ENCODE assay signal across 33 mouse cellular contexts in the genomic region with DNA sequence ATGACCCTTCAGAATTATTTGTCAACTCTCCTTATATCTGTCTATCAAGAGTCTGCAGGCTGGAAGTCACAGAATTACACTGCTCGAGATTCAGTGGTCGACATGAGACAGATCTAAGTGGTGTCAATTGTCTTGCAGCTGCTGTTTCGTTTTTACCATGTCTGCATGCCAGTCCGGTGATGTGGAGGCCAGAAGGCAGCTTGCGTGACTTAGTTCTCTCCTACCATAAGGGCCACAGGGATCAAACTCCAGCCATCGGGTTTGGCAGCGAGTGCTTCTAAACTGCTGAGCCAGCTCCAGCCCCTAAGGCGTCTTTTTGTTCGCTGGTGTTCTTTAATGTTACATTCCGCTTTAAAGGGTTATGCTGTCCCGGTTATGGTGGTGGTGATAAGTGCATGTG. TPM values are rescaled to one million over a fixed set of nuclear protein-coding genes. Genes with fewer than 3 reads are reported as not detected.
A peak's percentile ranks its signal among the peaks of the same experiment; 100 is the strongest.
DNase-seq lines count a peak whose midpoint lies in the region; ATAC-seq and TF ChIP-seq lines count a peak whose summit lies in the region.
"Had no signal": no experiment of that assay in that cellular context is flagged by ENCODE, and none has a peak within 500 bp of the region (broad histone marks: within the 10 kb centered on the region; RNA-seq: fewer than 3 reads in every experiment).

No protein-coding gene starts in this region.

- H3K27me3 ChIP-seq in embryonic facial prominence, embryonic 14.5 days (replicated peaks; ENCODE audit: control insufficient read depth, insufficient read depth, low read length), result no peaks in the 10 kb centered on the region
- peaks cover 29% of the 10 kb centered on the region for H3K27me3 ChIP-seq in embryonic facial prominence, embryonic 10.5 days (replicated peaks; ENCODE audit: low read depth, poor library complexity, severe bottlenecking)
- H3K27me3 ChIP-seq in limb, embryonic 13.5 days, result peaks cover 19% of the 10 kb centered on the region
- H3K27me3 ChIP-seq in limb, embryonic 10.5 days (ENCODE audit: low read depth, poor library complexity, severe bottlenecking), result peaks cover 90% of the 10 kb centered on the region
- no peaks in the 10 kb centered on the region for H3K27me3 ChIP-seq in forebrain, postnatal 0 days (ENCODE audit: insufficient read depth, low read length)
- H3K27me3 ChIP-seq: embryonic facial prominence, embryonic 13.5 days; midbrain, embryonic 15.5 days; stomach, embryonic 15.5 days had no signal

- H3K36me3 ChIP-seq in embryonic facial prominence, embryonic 14.5 days (ENCODE audit: control insufficient read depth, insufficient read depth, low read length), result no peaks in the 10 kb centered on the region
- no peaks in the 10 kb centered on the region for H3K36me3 ChIP-seq in embryonic facial prominence, embryonic 10.5 days (replicated peaks)
- H3K36me3 ChIP-seq in limb, embryonic 13.5 days, result no peaks in the 10 kb centered on the region
- no peaks in the 10 kb centered on the region for H3K36me3 ChIP-seq in limb, embryonic 10.5 days
- no peaks in the 10 kb centered on the region for H3K36me3 ChIP-seq in forebrain, postnatal 0 days (ENCODE audit: insufficient read depth)
- H3K36me3 ChIP-seq: embryonic facial prominence, embryonic 13.5 days; forebrain, embryonic 12.5 days; G1E; hindbrain, embryonic 13.5 days; limb, embryonic 12.5 days; liver, embryonic 12.5 days; midbrain, embryonic 15.5 days; stomach, embryonic 15.5 days had no signal

- peak; percentile 65 for ATAC-seq in embryonic facial prominence, embryonic 14.5 days (ENCODE audit: low read depth)
- peak; percentile 61; the same call in 1 of the 2 replicates for ATAC-seq in limb, embryonic 13.5 days (ENCODE audit: low FRiP score, low read depth)
- ATAC-seq in forebrain, postnatal 0 days, result no peak
- ATAC-seq: intestine, embryonic 16.5 days; liver, embryonic 12.5 days; liver, postnatal 0 days; lung, postnatal 0 days; midbrain, embryonic 15.5 days had no signal

- WGBS in embryonic facial prominence, embryonic 14.5 days, result 68% methylated on average over 11 of the region's 11 CpGs
- 81% methylated on average over 11 of the region's 11 CpGs for WGBS in embryonic facial prominence, embryonic 10.5 days
- 66% methylated on average over 11 of the region's 11 CpGs for WGBS in limb, embryonic 13.5 days
- WGBS in limb, embryonic 10.5 days, result 87% methylated on average over 11 of the region's 11 CpGs
- WGBS in forebrain, postnatal 0 days, result 85% methylated on average over 11 of the region's 11 CpGs

- no peak overlapping the region for H3K4me3 ChIP-seq in embryonic facial prominence, embryonic 14.5 days (ENCODE audit: low read depth, low read length)
- no peak overlapping the region for H3K4me3 ChIP-seq in embryonic facial prominence, embryonic 10.5 days
- H3K4me3 ChIP-seq in limb, embryonic 13.5 days, result no peak overlapping the region
- H3K4me3 ChIP-seq in limb, embryonic 10.5 days, result no peak overlapping the region
- no peak overlapping the region for H3K4me3 ChIP-seq in forebrain, postnatal 0 days (ENCODE audit: low read depth, low read length)
- H3K4me3 ChIP-seq: embryonic facial prominence, embryonic 13.5 days; forebrain, embryonic 12.5 days; hindbrain, embryonic 13.5 days; limb, embryonic 12.5 days; liver, embryonic 12.5 days; midbrain, embryonic 15.5 days; stomach, embryonic 15.5 days had no signal

- DNase-seq in embryonic facial prominence, embryonic 14.5 days (ENCODE audit: low spot score), result peak; percentile 72
- DNase-seq in embryonic facial prominence, embryonic 10.5 days (ENCODE audit: low spot score), result no peak
- no peak for DNase-seq in limb, embryonic 10.5 days (ENCODE audit: low spot score)
- DNase-seq in kidney, postnatal 25 days, result peak; percentile 52 to 54
- DNase-seq in yolk sac, embryonic 10.5 days (ENCODE audit: low spot score), result peak; percentile 37
- no peak for DNase-seq in lung, postnatal 10 days
- DNase-seq in forebrain, postnatal 0 days, result no peak
- DNase-seq: adrenal gland, postnatal 10 days; cerebellum, adult 11 months; cerebellum, adult 9-11 months; embryo, embryonic 11 days; gastrocnemius, postnatal 10 days; heart, postnatal 4 days; layer of hippocampus, adult 9-11 months; liver, postnatal 0 days; right cerebral cortex, postnatal 25 days; thymus, adult 2 months; thymus, postnatal 36 days had no signal

- H3K4me1 ChIP-seq in embryonic facial prominence, embryonic 14.5 days (ENCODE audit: control insufficient read depth, insufficient read depth, low read length), result no peaks in the 10 kb centered on the region
- peaks cover 7% of the 10 kb centered on the region for H3K4me1 ChIP-seq in embryonic facial prominence, embryonic 10.5 days
- H3K4me1 ChIP-seq in limb, embryonic 13.5 days, result no peaks in the 10 kb centered on the region
- peaks cover 4% of the 10 kb centered on the region; the same call in 1 of the 2 replicates for H3K4me1 ChIP-seq in limb, embryonic 10.5 days
- no peaks in the 10 kb centered on the region for H3K4me1 ChIP-seq in forebrain, postnatal 0 days (ENCODE audit: insufficient read depth)
- H3K4me1 ChIP-seq: embryonic facial prominence, embryonic 13.5 days; forebrain, embryonic 12.5 days; limb, embryonic 12.5 days; midbrain, embryonic 15.5 days had no signal

- no peak for TF ChIP-seq CTCF in forebrain, postnatal 0 days (IDR thresholded peaks at IDR 0.05; ENCODE audit: low read depth)

- no peak overlapping the region for H3K4me2 ChIP-seq in embryonic facial prominence, embryonic 14.5 days (ENCODE audit: low read depth, low read length)
- no peak overlapping the region for H3K4me2 ChIP-seq in limb, embryonic 13.5 days (replicated peaks)
- no peak overlapping the region for H3K4me2 ChIP-seq in forebrain, postnatal 0 days (ENCODE audit: low read depth)
- H3K4me2 ChIP-seq: embryonic facial prominence, embryonic 13.5 days; forebrain, embryonic 12.5 days; heart, embryonic 11.5 days; hindbrain, embryonic 13.5 days; limb, embryonic 12.5 days; liver, embryonic 12.5 days; midbrain, embryonic 15.5 days; stomach, embryonic 15.5 days had no signal

- H3K9me3 ChIP-seq in embryonic facial prominence, embryonic 14.5 days (ENCODE audit: control insufficient read depth, low read length), result no peaks in the 10 kb centered on the region
- H3K9me3 ChIP-seq in embryonic facial prominence, embryonic 10.5 days, result no peaks in the 10 kb centered on the region; the same call in 1 of the 2 replicates
- no peaks in the 10 kb centered on the region for H3K9me3 ChIP-seq in limb, embryonic 13.5 days
- H3K9me3 ChIP-seq in limb, embryonic 10.5 days (replicated peaks), result no peaks in the 10 kb centered on the region
- H3K9me3 ChIP-seq in forebrain, postnatal 0 days (ENCODE audit: low read length), result no peaks in the 10 kb centered on the region
- H3K9me3 ChIP-seq: embryonic facial prominence, embryonic 13.5 days; forebrain, embryonic 12.5 days; hindbrain, embryonic 13.5 days; limb, embryonic 12.5 days; liver, embryonic 12.5 days; midbrain, embryonic 15.5 days; stomach, embryonic 15.5 days had no signal

- no peak overlapping the region for H3K9ac ChIP-seq in embryonic facial prominence, embryonic 14.5 days (ENCODE audit: low read depth, low read length)
- H3K9ac ChIP-seq in limb, embryonic 13.5 days, result no peak overlapping the region
- no peak overlapping the region for H3K9ac ChIP-seq in forebrain, postnatal 0 days
- H3K9ac ChIP-seq: embryonic facial prominence, embryonic 13.5 days; forebrain, embryonic 12.5 days; hindbrain, embryonic 13.5 days; limb, embryonic 12.5 days; liver, embryonic 12.5 days; liver, postnatal 0 days; midbrain, embryonic 15.5 days; stomach, embryonic 15.5 days had no signal

- H3K27ac ChIP-seq in embryonic facial prominence, embryonic 14.5 days (replicated peaks; ENCODE audit: low read depth, low read length), result no peak overlapping the region
- H3K27ac ChIP-seq in embryonic facial prominence, embryonic 10.5 days (replicated peaks), result no peak overlapping the region
- H3K27ac ChIP-seq in limb, embryonic 13.5 days, result no peak overlapping the region
- no peak overlapping the region for H3K27ac ChIP-seq in limb, embryonic 10.5 days
- H3K27ac ChIP-seq in forebrain, postnatal 0 days (ENCODE audit: low read depth, low read length), result no peak overlapping the region
- H3K27ac ChIP-seq: embryonic facial prominence, embryonic 13.5 days; forebrain, embryonic 12.5 days; hindbrain, embryonic 13.5 days; limb, embryonic 12.5 days; liver, embryonic 12.5 days; macrophage; midbrain, embryonic 15.5 days; stomach, embryonic 15.5 days had no signal

RNA-seq across cellular contexts. Expression of gene Tdrd1, which starts 2.3 kb away (rescaled TPM):
- polyA plus RNA-seq in embryonic facial prominence, embryonic 14.5 days (2014; fragmentation: Nextera tagmentation; extraction: Ambion mirVana), result 1.6 and 3.9 TPM in 2 replicates
- 0.60 and 0.88 TPM in 2 replicates for polyA plus RNA-seq in embryonic facial prominence, embryonic 10.5 days (2016; fragmentation: Nextera tagmentation; extraction: Ambion mirVana)
- 2.1 and 2.2 TPM in 2 replicates for polyA plus RNA-seq in limb, embryonic 13.5 days (2015; fragmentation: Nextera tagmentation; extraction: Ambion mirVana)
- 0.84 and 0.98 TPM in 2 replicates for polyA plus RNA-seq in limb, embryonic 10.5 days (2016; fragmentation: Nextera tagmentation; extraction: Ambion mirVana)
- 0.69 and 1.7 TPM in 2 replicates for total RNA-seq in forebrain, postnatal 0 days (2014; rRNA removed)
- polyA plus RNA-seq in forebrain, postnatal 0 days (2015; fragmentation: Nextera tagmentation; extraction: Ambion mirVana), result 0.50 and 0.77 TPM in 2 replicates
- total RNA-seq: gastrocnemius, postnatal 10 days; granulocyte monocyte progenitor cell, adult 5-6 weeks; neutrophil, adult 5-6 weeks had no signal
- polyA plus RNA-seq: G1E; liver, postnatal 0 days; lung, postnatal 0 days; macrophage had no signal

RNA-seq across cellular contexts. Expression of gene Ccdc186, which starts 6.3 kb away (rescaled TPM):
- polyA plus RNA-seq in embryonic facial prominence, embryonic 14.5 days (2014; fragmentation: Nextera tagmentation; extraction: Ambion mirVana), result 20.2 and 23.9 TPM in 2 replicates
- polyA plus RNA-seq in embryonic facial prominence, embryonic 10.5 days (2016; fragmentation: Nextera tagmentation; extraction: Ambion mirVana), result 16.2 and 16.4 TPM in 2 replicates
- polyA plus RNA-seq in limb, embryonic 13.5 days (2015; fragmentation: Nextera tagmentation; extraction: Ambion mirVana), result 24.6 and 26.9 TPM in 2 replicates
- 11.5 and 15.9 TPM in 2 replicates for polyA plus RNA-seq in limb, embryonic 10.5 days (2016; fragmentation: Nextera tagmentation; extraction: Ambion mirVana)
- total RNA-seq in forebrain, postnatal 0 days (2014; rRNA removed), result 20.9 and 21.2 TPM in 2 replicates
- polyA plus RNA-seq in forebrain, postnatal 0 days (2015; fragmentation: Nextera tagmentation; extraction: Ambion mirVana), result 15.7 and 20.2 TPM in 2 replicates

RNA-seq across cellular contexts. Expression of gene Vwa2, which starts 45.7 kb away (rescaled TPM):
- polyA plus RNA-seq in embryonic facial prominence, embryonic 14.5 days (2014; fragmentation: Nextera tagmentation; extraction: Ambion mirVana), result 4.7 and 5.0 TPM in 2 replicates
- 5.7 and 6.4 TPM in 2 replicates for polyA plus RNA-seq in embryonic facial prominence, embryonic 10.5 days (2016; fragmentation: Nextera tagmentation; extraction: Ambion mirVana)
- 4.5 and 4.8 TPM in 2 replicates for polyA plus RNA-seq in limb, embryonic 13.5 days (2015; fragmentation: Nextera tagmentation; extraction: Ambion mirVana)
- 3.7 and 4.9 TPM in 2 replicates for polyA plus RNA-seq in limb, embryonic 10.5 days (2016; fragmentation: Nextera tagmentation; extraction: Ambion mirVana)
- total RNA-seq in forebrain, postnatal 0 days (2014; rRNA removed), result 0.62 and 1.1 TPM in 2 replicates
- polyA plus RNA-seq in forebrain, postnatal 0 days (2015; fragmentation: Nextera tagmentation; extraction: Ambion mirVana), result 0.31 and 0.33 TPM in 2 replicates
- total RNA-seq: adrenal gland, postnatal 10 days; G1E; gastrocnemius, postnatal 10 days; granulocyte monocyte progenitor cell, adult 5-6 weeks; heart, postnatal 4 days; neutrophil, adult 5-6 weeks had no signal
- polyA plus RNA-seq: G1E; liver, postnatal 0 days; macrophage had no signal

Comparison
In these comparisons a context has a peak if more than half of its experiments do, and no peak if none do; other contexts are left out.
1. DNase-seq: peak in embryonic facial prominence, embryonic 14.5 days (single experiment), kidney, postnatal 25 days (2 of 2) and yolk sac, embryonic 10.5 days (single experiment); none in embryonic facial prominence, embryonic 10.5 days (single experiment), limb, embryonic 10.5 days (single experiment), lung, postnatal 10 days (single experiment) and forebrain, postnatal 0 days (single experiment).